Mouse (Mus musculus): ENCODE results near the gene Arid3a. TPM values are rescaled to one million over a fixed set of nuclear protein-coding genes. Genes with fewer than 3 reads are reported as not detected.
A peak's percentile ranks its signal among the peaks of the same experiment; 100 is the strongest.

Gene Arid3a
- polyA plus RNA-seq, 1 experiment from 2014 or later = 5.4 TPM

- peak within 1 kb of the TSS; percentile 57 for H3K4me2 ChIP-seq
- H3K27me3 ChIP-seq (ENCODE audit: insufficient read depth, low read length) = no peaks in the 10 kb centered on the region
- ATAC-seq (ENCODE audit: insufficient read depth) (peak; percentile 93), DNase-seq (peak; percentile 97)
- H3K4me3 ChIP-seq (ENCODE audit: low read depth, low read length) = peak within 1 kb of the TSS; percentile 66
- 1% methylated on average over 52 of the region's 52 CpGs for WGBS
- no peaks in the 10 kb centered on the region for H3K9me3 ChIP-seq (ENCODE audit: low read depth, low read length)
- TF ChIP-seq CTCF (IDR thresholded peaks at IDR 0.05; ENCODE audit: low read depth) = no peak
- peaks cover 57% of the 10 kb centered on the region for H3K36me3 ChIP-seq (ENCODE audit: insufficient read depth)
- H3K4me1 ChIP-seq (ENCODE audit: insufficient read depth) = no peaks in the 10 kb centered on the region
- H3K9ac ChIP-seq = peak within 1 kb of the TSS; percentile 91
- H3K27ac ChIP-seq (ENCODE audit: low read depth) = peak within 1 kb of the TSS; percentile 98
Observed at GRCm38 (mm10) chr10:79908167-79909091, 18.4 kb upstream of the Arid3a start, which contains the start of gene Med16. TSS of gene Med16 (minus strand) at chr10:79908923.

- DNase-seq (no peak), ATAC-seq (ENCODE audit: insufficient read depth) (peak; percentile 73)
- peak overlapping the region; percentile 91 for H3K9ac ChIP-seq
- peak overlapping the region; percentile 98 for H3K27ac ChIP-seq (ENCODE audit: low read depth)
- no peaks in the 10 kb centered on the region for H3K4me1 ChIP-seq (ENCODE audit: insufficient read depth)
- WGBS = 22% methylated on average over 14 of the region's 14 CpGs
- H3K4me2 ChIP-seq = peak overlapping the region; percentile 41
- no peaks in the 10 kb centered on the region for H3K9me3 ChIP-seq (ENCODE audit: low read depth, low read length)
- H3K4me3 ChIP-seq (ENCODE audit: low read depth, low read length) = peak overlapping the region; percentile 66
- TF ChIP-seq CTCF (IDR thresholded peaks at IDR 0.05; ENCODE audit: low read depth) = no peak
- H3K36me3 ChIP-seq (ENCODE audit: insufficient read depth) = peaks cover 50% of the 10 kb centered on the region
- no peaks in the 10 kb centered on the region for H3K27me3 ChIP-seq (ENCODE audit: insufficient read depth, low read length)
Observed at GRCm38 (mm10) chr10:79909092-79909922, 17.5 kb upstream of the Arid3a start.

- Histone ChIP-seq H3K9ac (0 out of 2 replicates have a peak within 1 kb of the TSS, but pooled peaks have one; percentile 6), H3K27me3 (ENCODE audit: insufficient read depth, low read length) (no peaks in the 10 kb centered on the region), H3K36me3 (ENCODE audit: insufficient read depth) (peaks cover 40% of the 10 kb centered on the region), H3K9me3 (ENCODE audit: low read depth, low read length) (no peaks in the 10 kb centered on the region), H3K4me2 (no peak within 1 kb of the TSS), H3K27ac (ENCODE audit: low read depth) (peak within 1 kb of the TSS; percentile 98; the same call in 1 of the 2 replicates), H3K4me1 (ENCODE audit: insufficient read depth) (no peaks in the 10 kb centered on the region), H3K4me3 (ENCODE audit: low read depth, low read length) (no peak within 1 kb of the TSS)
- TF ChIP-seq CTCF (IDR thresholded peaks at IDR 0.05; ENCODE audit: low read depth) = no peak
- WGBS = 94% methylated on average over 4 of the region's 4 CpGs
- DNase-seq (no peak), ATAC-seq (ENCODE audit: insufficient read depth) (no peak)
Observed at GRCm38 (mm10) chr10:79910556-79910955, 16.3 kb upstream of the Arid3a start, which contains the start of gene Gm26602. TSS of gene Gm26602 (plus strand) at chr10:79910856.

- H3K27ac ChIP-seq (ENCODE audit: low read depth) = no peak overlapping the region
- peaks cover 1% of the 10 kb centered on the region; the same call in 1 of the 2 replicates for H3K27me3 ChIP-seq (ENCODE audit: insufficient read depth, low read length)
- WGBS = 64% methylated on average over 20 of the region's 20 CpGs
- no peak for DNase-seq
- no peak for ATAC-seq (ENCODE audit: insufficient read depth)
- 0 out of 2 replicates have a peak, but pooled peaks cover 5% of the 10 kb centered on the region for H3K4me1 ChIP-seq (ENCODE audit: insufficient read depth)
- H3K9ac ChIP-seq = no peak overlapping the region
- H3K9me3 ChIP-seq (ENCODE audit: low read depth, low read length) = no peaks in the 10 kb centered on the region
- TF ChIP-seq CTCF (IDR thresholded peaks at IDR 0.05; ENCODE audit: low read depth) = no peak
- H3K36me3 ChIP-seq (ENCODE audit: insufficient read depth) = peaks cover 23% of the 10 kb centered on the region
- no peak overlapping the region for H3K4me2 ChIP-seq
- H3K4me3 ChIP-seq (ENCODE audit: low read depth, low read length) = no peak overlapping the region
Observed at GRCm38 (mm10) chr10:79912412-79912811, 14.4 kb upstream of the Arid3a start.

- DNase-seq (no peak), ATAC-seq (ENCODE audit: insufficient read depth) (no peak)
- TF ChIP-seq CTCF (IDR thresholded peaks at IDR 0.05; ENCODE audit: low read depth) = no peak
- Histone ChIP-seq H3K36me3 (ENCODE audit: insufficient read depth) (peaks cover 22% of the 10 kb centered on the region), H3K9ac (peak overlapping the region; percentile 22; the same call in 1 of the 2 replicates), H3K27ac (ENCODE audit: low read depth) (peak overlapping the region; percentile 36; the same call in 1 of the 2 replicates), H3K4me2 (peak overlapping the region; percentile 18; the same call in 1 of the 2 replicates), H3K4me1 (ENCODE audit: insufficient read depth) (0 out of 2 replicates have a peak, but pooled peaks cover 5% of the 10 kb centered on the region), H3K9me3 (ENCODE audit: low read depth, low read length) (no peaks in the 10 kb centered on the region), H3K4me3 (ENCODE audit: low read depth, low read length) (no peak overlapping the region), H3K27me3 (ENCODE audit: insufficient read depth, low read length) (peaks cover 20% of the 10 kb centered on the region)
- 62% methylated on average over 11 of the region's 11 CpGs for WGBS
Observed at GRCm38 (mm10) chr10:79914131-79914947, 12.5 kb upstream of the Arid3a start.
